Mouse (Mus musculus): ENCODE measurements at regions not wholly inside any gene's neighbourhood (a gene's known extent, or its start where the extent isn't known, plus 50 kb on each side); places are given as distances from the start of the nearest gene placed in this dataset.

- DNase-seq, result no peak
These were observed 380.8 kb upstream of the Camk1g start for GRCm38 (mm10) chr1:193750929-193751328.

- no peak for DNase-seq
These were observed 377.4 kb upstream of the Camk1g start for GRCm38 (mm10) chr1:193747426-193747960.

- no peak for DNase-seq
These were observed 372.6 kb upstream of the Camk1g start for GRCm38 (mm10) chr1:193742688-193743087.

GRCm38 (mm10) chr1:193738821-193739220 lies 368.7 kb upstream of the Camk1g start:
- DNase-seq, result peak; percentile 11

GRCm38 (mm10) chr1:193735949-193736518 lies 365.9 kb upstream of the Camk1g start:
- no peak for DNase-seq

GRCm38 (mm10) chr1:193734014-193734763 lies 364.1 kb upstream of the Camk1g start:
- DNase-seq, result no peak

- no peak for DNase-seq
These were observed 363.3 kb upstream of the Camk1g start for GRCm38 (mm10) chr1:193733402-193733801.

- no peak for DNase-seq
These were observed 362.0 kb upstream of the Camk1g start for GRCm38 (mm10) chr1:193732113-193732512.

- no peak for DNase-seq
These were observed 351.8 kb upstream of the Camk1g start for GRCm38 (mm10) chr1:193721850-193722249.

- DNase-seq, result no peak
These were observed 350.3 kb upstream of the Camk1g start for GRCm38 (mm10) chr1:193720420-193720851.

GRCm38 (mm10) chr1:193715328-193715727 lies 345.2 kb upstream of the Camk1g start:
- no peak for DNase-seq

- DNase-seq, result no peak
These were observed 344.5 kb upstream of the Camk1g start for GRCm38 (mm10) chr1:193714631-193715030.

GRCm38 (mm10) chr1:193705205-193705604 lies 335.1 kb upstream of the Camk1g start:
- DNase-seq, result no peak

GRCm38 (mm10) chr1:193702707-193703419 lies 332.8 kb upstream of the Camk1g start:
- DNase-seq, result peak; percentile 43

GRCm38 (mm10) chr1:193700217-193700616 lies 330.1 kb upstream of the Camk1g start:
- DNase-seq, result no peak

GRCm38 (mm10) chr1:193698603-193699266 lies 328.6 kb upstream of the Camk1g start:
- DNase-seq, result peak; percentile 44

GRCm38 (mm10) chr1:193697857-193698256 lies 327.8 kb upstream of the Camk1g start:
- no peak for DNase-seq

GRCm38 (mm10) chr1:193697001-193697400 lies 326.9 kb upstream of the Camk1g start:
- no peak for DNase-seq

GRCm38 (mm10) chr1:193692991-193693390 lies 322.9 kb upstream of the Camk1g start:
- no peak for DNase-seq

GRCm38 (mm10) chr1:193689601-193690000 lies 319.5 kb upstream of the Camk1g start:
- DNase-seq, result no peak

- DNase-seq, result no peak
These were observed 312.8 kb upstream of the Camk1g start for GRCm38 (mm10) chr1:193682917-193683316.

- no peak for DNase-seq
These were observed 308.4 kb upstream of the Camk1g start for GRCm38 (mm10) chr1:193678448-193678847.

GRCm38 (mm10) chr1:193673236-193673830 lies 303.2 kb upstream of the Camk1g start:
- DNase-seq, result peak; percentile 18
